Mouse (Mus musculus): ENCODE measurements around the gene Ablim1.
A peak's percentile ranks its signal among the peaks of the same experiment; 100 is the strongest.

Ablim1 gene

GRCm38 (mm10) chr19:57314346-57315012 lies at the start of gene Ablim1:
Gene Ablim1 (minus strand): TSS chr19:57314919.
- peak; percentile 98 for DNase-seq

- DNase-seq, result no peak
These were observed 48.8 kb upstream of the Ablim1 start for GRCm38 (mm10) chr19:57363538-57363937.

- DNase-seq, result no peak
These were observed 48.4 kb upstream of the Ablim1 start for GRCm38 (mm10) chr19:57363076-57363475.

GRCm38 (mm10) chr19:57362586-57362985 lies 47.9 kb upstream of the Ablim1 start:
- no peak for DNase-seq

- no peak for DNase-seq
These were observed 47.2 kb upstream of the Ablim1 start for GRCm38 (mm10) chr19:57361939-57362307.

GRCm38 (mm10) chr19:57361131-57361938 lies 46.6 kb upstream of the Ablim1 start:
- DNase-seq, result peak; percentile 98

- DNase-seq, result peak; percentile 100
These were observed 45.8 kb upstream of the Ablim1 start, which contains the start of gene Fam160b1 for GRCm38 (mm10) chr19:57360341-57361130. Gene Fam160b1 (plus strand): TSS chr19:57360680.

GRCm38 (mm10) chr19:57359701-57360326 lies 45.1 kb upstream of the Ablim1 start:
- no peak for DNase-seq

GRCm38 (mm10) chr19:57358836-57359598 lies 44.3 kb upstream of the Ablim1 start:
- DNase-seq, result no peak

- peak; percentile 99 for DNase-seq
These were observed 43.6 kb upstream of the Ablim1 start for GRCm38 (mm10) chr19:57358322-57358721.

- DNase-seq, result peak; percentile 90
These were observed 43.1 kb upstream of the Ablim1 start for GRCm38 (mm10) chr19:57357811-57358210.

GRCm38 (mm10) chr19:57357244-57357643 lies 42.5 kb upstream of the Ablim1 start:
- no peak for DNase-seq

- DNase-seq, result no peak
These were observed 41.6 kb upstream of the Ablim1 start for GRCm38 (mm10) chr19:57356273-57356672.

- peak; percentile 97 for DNase-seq
These were observed 40.9 kb upstream of the Ablim1 start for GRCm38 (mm10) chr19:57355451-57356251.

GRCm38 (mm10) chr19:57354715-57355114 lies 40.0 kb upstream of the Ablim1 start:
- peak; percentile 93 for DNase-seq

- peak; percentile 91 for DNase-seq
These were observed 39.3 kb upstream of the Ablim1 start for GRCm38 (mm10) chr19:57354050-57354449.

GRCm38 (mm10) chr19:57353228-57353627 lies 38.5 kb upstream of the Ablim1 start:
- no peak for DNase-seq

GRCm38 (mm10) chr19:57352337-57352935 lies 37.7 kb upstream of the Ablim1 start:
- DNase-seq, result no peak

- DNase-seq, result no peak
These were observed 34.4 kb upstream of the Ablim1 start for GRCm38 (mm10) chr19:57349096-57349495.

- DNase-seq, result peak; percentile 93
These were observed 30.0 kb upstream of the Ablim1 start for GRCm38 (mm10) chr19:57344678-57345077.

- DNase-seq, result no peak
These were observed 29.1 kb upstream of the Ablim1 start for GRCm38 (mm10) chr19:57343860-57344259.
